Mouse (Mus musculus) 3T3-L1 (cell line): ENCODE measurements at regions not wholly inside any gene's neighbourhood (a gene's known extent, or its start where the extent isn't known, plus 50 kb on each side); places are given as distances from the start of the nearest gene placed in this dataset.

Experiments
- DNase-seq: peaks from one replicate; pipeline ENCODE4 v3.0.0-alpha.2; 2015; ENCODE audit warnings: low read depth, low spot score

DNA sequence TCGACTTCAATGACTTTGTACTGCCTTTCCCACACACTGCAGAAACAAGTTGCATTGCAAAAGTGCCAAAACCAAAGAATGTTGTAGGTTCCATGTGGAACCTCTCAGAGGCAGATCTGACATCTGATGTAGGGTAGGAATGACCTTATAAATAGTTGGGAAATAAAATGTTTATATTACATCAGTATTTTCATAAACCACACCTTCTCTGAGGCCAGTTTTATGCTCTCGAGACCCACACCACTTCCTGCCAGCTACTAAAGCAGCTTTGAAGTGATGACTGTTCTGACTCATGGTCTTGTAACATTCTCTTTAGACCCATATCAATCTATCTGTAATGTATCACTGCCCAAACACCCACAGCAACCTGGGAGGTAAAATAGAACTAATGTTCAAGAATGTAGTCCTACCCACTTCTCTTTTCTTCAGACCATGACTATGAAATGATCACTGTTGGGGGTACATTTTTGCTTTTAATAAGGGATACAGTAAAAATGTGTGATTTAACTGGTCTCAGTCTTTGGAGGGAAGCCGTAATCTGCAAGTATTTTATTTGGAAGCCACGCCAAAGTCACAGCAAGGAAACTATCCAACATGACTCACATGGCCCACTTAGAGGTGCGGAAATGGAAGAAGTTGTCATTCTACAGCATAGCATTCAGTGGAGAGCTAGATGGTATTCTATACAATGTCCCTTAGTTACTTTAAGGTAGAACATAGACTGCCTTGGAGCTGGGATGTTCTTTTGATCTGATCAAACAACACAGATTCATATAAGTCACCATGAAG is 199.4 kb downstream of the Snx13 start:
- peak; percentile 93 for DNase-seq

DNA sequence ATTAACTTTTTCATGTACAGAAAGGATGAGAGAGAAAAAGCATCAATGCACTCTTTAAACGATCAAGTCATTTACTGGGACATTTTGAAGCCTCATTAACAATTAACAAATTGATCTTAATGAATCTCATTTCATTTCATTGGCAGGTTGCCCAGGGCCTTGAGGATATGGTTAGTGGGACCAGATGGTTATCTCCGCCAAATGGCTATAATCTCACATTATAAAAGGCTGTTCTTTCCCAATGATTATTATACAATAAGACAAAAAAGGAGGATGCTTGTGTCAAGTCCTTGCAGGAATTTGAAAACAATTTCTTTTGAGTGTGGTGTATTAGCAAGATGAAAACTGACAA is 185.3 kb downstream of the Snx13 start:
- DNase-seq, result no peak

DNA sequence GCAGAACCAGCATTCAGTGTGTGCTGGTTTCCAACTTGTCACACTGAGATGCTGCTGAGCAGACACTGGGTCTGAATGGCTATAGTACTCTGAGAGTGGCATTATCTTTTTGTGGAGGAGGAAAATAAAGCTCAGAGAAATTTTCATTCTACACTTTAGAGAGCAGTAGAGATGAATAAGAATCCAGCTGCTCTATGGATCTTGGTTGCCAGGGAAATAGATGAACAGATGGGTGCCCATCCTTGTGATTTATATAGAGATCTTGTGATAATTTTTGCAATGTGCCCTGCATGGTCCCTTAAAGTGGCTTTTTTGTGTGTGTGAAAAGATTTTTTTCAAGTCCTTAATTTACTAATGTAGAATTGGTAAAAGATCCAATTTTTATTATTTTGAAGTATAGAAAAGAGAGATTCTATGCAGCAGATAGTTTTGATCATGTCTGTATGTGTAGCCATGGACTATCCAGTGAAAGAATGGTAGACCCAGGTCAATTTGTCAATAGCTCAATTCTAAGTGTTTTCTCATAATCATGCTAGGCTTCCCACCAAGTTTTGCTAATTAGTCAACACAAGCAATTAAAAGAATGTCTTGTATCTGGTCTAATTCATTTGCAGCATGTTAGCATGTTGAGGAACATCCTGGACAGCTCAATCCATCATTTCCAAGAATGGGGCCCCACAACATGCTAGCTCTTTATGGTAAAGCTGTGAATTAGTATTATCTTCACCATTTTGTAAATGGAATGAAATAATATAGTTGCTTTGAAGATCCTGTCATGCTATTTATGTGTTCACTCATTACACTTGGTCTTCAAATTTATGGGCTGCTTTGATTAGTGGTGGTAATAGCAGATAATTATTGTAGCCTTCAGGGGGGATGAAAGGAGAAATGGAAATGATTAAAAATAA is 184.7 kb downstream of the Snx13 start:
- DNase-seq, result no peak

DNA sequence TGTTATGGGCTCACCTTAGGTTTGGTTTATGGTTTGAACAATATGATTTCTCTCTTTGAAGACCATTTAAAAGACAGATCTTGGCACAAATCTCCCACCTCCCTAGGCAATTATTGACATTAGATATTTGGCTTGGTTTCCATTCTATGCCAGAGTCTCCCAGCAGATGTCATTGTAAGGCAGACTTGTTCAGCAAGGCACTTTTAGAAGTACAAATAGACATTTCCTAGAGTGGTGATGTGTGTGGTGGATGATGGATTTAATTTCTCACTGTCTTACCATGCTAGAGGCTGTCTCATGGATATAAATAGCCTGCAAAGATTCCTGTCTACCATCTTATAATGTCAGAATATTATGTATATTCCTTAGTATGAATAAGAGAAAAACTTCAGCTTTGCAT is 173.4 kb downstream of the Snx13 start:
- DNase-seq, result peak; percentile 49

DNA sequence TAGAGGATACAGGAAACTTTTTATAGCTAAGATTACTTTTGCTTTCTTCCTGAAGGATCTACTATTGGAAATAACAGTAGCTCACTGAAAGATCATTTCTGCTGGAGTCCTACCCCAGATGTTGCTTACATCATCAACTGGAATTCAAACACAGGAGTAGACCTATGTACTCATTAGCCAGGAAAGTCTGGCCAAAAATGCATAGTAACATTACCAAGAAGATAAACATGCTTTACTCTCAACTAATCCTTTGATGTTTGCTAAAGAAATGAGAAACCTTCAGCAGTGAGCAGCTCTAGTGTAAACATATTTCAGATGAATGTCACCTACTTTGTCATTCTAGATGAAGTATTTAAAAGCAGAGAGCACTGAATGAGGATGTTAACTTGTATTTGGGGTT is 173.0 kb downstream of the Snx13 start:
- DNase-seq, result peak; percentile 20

DNA sequence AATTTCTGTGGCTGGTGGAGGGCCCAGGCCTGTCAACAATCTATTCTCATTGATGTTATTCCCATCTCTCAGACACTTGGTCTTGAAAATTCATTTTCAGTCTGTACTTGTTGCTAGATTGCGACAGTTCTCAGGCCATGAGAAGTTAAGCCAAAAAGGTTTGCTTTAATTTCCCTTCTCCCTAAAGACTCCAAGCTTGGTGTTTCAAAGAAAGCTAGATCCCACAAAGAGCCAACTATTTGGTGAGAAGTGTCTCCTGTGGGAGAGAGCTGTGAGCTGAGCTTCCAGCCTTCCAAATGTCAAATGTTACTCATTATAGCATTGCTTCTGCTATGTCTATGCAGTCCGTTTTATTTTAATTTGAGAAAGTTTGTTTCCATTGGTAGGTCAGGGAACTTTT is 169.7 kb downstream of the Snx13 start:
- no peak for DNase-seq

DNA sequence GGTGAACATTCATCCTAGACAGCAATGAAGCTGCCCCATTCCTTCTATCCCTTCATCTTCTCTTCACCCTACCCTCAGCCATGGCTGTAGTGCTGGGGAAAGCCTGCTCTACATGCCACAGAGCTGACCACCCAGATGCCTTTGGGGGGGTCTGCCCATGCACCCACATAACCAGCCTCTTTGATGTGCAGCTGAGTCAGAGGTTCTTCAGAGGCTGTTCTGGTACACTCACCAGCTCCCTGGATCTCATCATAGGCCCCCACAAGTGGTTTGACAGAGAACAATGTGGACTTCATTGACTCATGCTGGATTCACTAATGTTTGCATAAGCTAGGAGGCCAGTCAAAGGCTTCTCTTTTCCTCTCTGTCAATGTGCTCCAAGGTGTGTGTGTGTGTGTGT is 162.4 kb downstream of the Snx13 start:
- peak; percentile 76 for DNase-seq

DNA sequence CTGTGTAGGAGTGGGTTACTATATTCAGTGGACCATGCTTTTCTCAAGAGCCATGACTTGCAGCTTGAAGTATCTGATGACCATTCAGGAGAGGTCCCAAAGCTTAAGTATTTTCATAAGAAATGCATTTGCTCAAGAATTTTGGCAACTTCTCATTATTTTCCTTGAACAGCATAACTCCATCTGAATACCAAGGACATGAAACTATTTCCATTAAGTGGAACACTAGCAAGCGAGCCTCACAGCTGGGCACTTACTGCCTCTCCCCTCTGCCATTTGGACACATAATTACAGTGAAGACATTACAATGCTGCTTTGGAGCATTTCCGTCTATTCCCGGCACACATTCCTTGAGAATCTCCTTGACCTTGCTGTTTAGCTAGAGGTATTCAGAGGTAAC is 160.6 kb downstream of the Snx13 start:
- DNase-seq, result no peak

DNA sequence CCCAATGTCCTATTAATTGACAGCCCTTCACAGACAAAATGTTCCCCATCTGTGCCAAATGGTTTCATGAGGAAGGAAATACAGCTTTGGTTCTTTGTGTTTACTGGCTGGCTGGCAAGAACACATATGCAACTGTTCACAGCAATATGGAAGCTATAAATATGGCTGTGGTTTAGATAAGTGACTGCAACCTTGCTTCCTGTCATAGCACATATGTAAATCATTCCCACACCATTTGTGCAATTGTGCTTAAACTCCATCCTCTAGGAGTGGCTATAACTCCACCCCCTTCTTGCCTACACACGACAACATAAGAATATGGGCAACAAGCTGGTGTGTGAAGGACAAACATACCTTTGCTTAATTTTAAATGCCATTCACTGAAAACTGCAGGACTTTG is 156.4 kb downstream of the Snx13 start:
- no peak for DNase-seq

DNA sequence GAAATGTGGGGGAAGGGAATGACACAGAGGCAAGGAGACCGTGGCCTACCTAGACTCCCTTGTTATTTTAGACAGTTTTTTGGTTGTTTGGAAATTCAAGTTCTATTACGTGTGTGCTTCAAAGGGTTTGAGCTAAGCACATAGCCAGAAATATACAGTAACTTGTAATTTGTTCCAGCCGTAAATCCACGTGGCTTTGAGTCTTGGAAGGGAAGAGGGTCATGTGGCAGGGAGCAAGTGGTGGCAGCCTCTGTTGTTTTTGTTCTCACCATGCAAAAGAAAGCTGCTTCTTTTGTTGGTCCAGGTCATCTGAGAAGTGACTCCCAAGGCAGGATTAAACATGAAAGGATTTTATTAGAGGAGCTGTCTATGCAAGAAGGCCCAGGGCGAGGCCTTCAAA is 153.1 kb downstream of the Snx13 start:
- no peak for DNase-seq
